Mouse (Mus musculus) limb, embryonic 12.5 days (tissue): ENCODE measurements around the gene Auts2. TPM values are rescaled to one million over a fixed set of nuclear protein-coding genes. Genes with fewer than 3 reads are reported as not detected.

Source experiments
- ATAC-seq: fragments of 200-750 bp; cut with Nextera tagmentation; 2 replicates; pipeline ENCODE4 v1.8.0; 2017; ENCODE audit warnings: low read depth, moderate TSS enrichment; ENCODE audit not compliant: insufficient number of reproducible peaks, insufficient read depth, low FRiP score, low TSS enrichment
- H3K27ac ChIP-seq: fragments of 300-500 bp; sonication (generic); 2 replicates; pipeline ENCODE4 v1.5.1; 2016; ENCODE audit warnings: mild to moderate bottlenecking, moderate library complexity
- H3K27me3 ChIP-seq: fragments of 300-500 bp; sonication (generic); 2 replicates; pipeline ENCODE4 v1.6.1; 2016; ENCODE audit warnings: mild to moderate bottlenecking, moderate library complexity
- H3K36me3 ChIP-seq: fragments of 300-500 bp; sonication (generic); 2 replicates; pipeline ENCODE4 v1.6.1; 2016; ENCODE audit warnings: mild to moderate bottlenecking, moderate library complexity
- H3K4me1 ChIP-seq: fragments of 300-500 bp; sonication (generic); replicated peaks from 2 replicates; pipeline ENCODE4 v1.6.1; 2016
- H3K4me2 ChIP-seq: fragments of 300-500 bp; sonication (generic); 2 replicates; pipeline ENCODE4 v1.6.1; 2016; ENCODE audit warnings: mild to moderate bottlenecking, moderate library complexity
- H3K4me3 ChIP-seq: fragments of 300-500 bp; sonication (generic); replicated peaks from 2 replicates; pipeline ENCODE4 v1.5.1; 2016; ENCODE audit warnings: mild to moderate bottlenecking
- H3K9ac ChIP-seq: fragments of 300-500 bp; sonication (generic); replicated peaks from 2 replicates; pipeline ENCODE4 v1.6.1; 2016; ENCODE audit warnings: mild to moderate bottlenecking, moderate library complexity
- H3K9me3 ChIP-seq: fragments of 300-500 bp; sonication (generic); 2 replicates; pipeline ENCODE4 v1.6.1; 2016; ENCODE audit warnings: mild to moderate bottlenecking, moderate library complexity
- WGBS: fragments of 180-500 bp; shearing (Covaris S2); methylation state at CpG from one replicate; pipeline ENCODE4 v1.1.7; 2016; 5-methylcytosine and 5-hydroxymethylcytosine counted together
- polyA plus RNA-seq: library from polyadenylated mRNA; unstranded; fragments of >200 nt; fragmentation: Nextera tagmentation; extraction: Ambion mirVana; gene quantifications from 2 replicates; pipeline ENCODE4 v1.2.1, GENCODE M21; 2016

Gene Auts2
- polyA plus RNA-seq, 1 experiment from 2014 or later = 66.4 TPM

DNA sequence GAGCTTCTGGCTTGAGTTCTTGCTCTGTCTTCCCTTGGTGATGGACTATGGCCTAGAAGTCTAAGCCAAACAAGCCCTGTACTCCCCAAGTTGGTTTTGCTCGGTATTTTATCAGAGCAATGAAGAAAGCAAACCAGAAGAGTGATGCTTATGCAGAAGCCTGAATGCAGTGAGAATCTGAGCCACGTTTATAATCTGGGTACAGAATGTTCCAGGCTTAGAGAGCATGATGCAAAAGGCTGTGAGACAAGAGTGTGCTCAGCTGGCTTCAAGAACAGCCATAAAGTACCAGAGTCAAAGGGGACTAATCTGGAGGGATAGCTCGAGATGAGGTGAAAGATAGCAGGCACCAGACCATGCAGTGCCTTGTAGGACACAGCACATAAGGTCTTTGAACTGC, 205.5 kb downstream of the Auts2 start:
- no peaks in the 10 kb centered on the region for H3K9me3 ChIP-seq
- ATAC-seq = no peak
- no peak overlapping the region for H3K4me3 ChIP-seq
- H3K27ac ChIP-seq = no peak overlapping the region
- no peaks in the 10 kb centered on the region for H3K27me3 ChIP-seq
- whole genome bisulfite sequencing = 70% methylated on average over 3 of the region's 3 CpGs
- no peak overlapping the region for H3K9ac ChIP-seq
- H3K36me3 ChIP-seq = no peaks in the 10 kb centered on the region
- no peak overlapping the region for H3K4me2 ChIP-seq
- H3K4me1 ChIP-seq = peaks cover 61% of the 10 kb centered on the region

DNA sequence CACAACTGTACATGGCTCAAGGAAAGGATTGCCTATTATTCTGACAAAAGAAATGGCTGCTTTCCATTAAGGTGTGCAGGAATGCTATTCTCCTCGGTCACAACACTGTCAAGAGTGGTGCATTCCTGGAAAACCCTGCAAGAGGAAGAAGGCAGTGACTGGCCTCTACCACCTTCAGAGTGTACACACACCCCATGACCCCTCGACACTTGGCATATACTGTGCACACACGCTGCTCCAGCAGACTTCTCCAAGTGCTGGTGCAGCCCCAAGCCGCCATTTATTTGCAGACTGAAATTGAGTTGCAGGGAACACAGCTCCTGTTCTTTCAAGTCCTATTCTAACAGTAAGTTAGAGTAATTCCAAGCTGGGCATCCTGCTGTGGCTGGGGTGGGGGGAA, 207.4 kb downstream of the Auts2 start:
- 78% methylated on average over 4 of the region's 4 CpGs for WGBS
- H3K27me3 ChIP-seq = no peaks in the 10 kb centered on the region
- no peak overlapping the region for H3K27ac ChIP-seq
- H3K4me3 ChIP-seq = no peak overlapping the region
- H3K9ac ChIP-seq = no peak overlapping the region
- no peak for ATAC-seq
- no peaks in the 10 kb centered on the region for H3K9me3 ChIP-seq
- no peak overlapping the region for H3K4me2 ChIP-seq
- peaks cover 66% of the 10 kb centered on the region for H3K4me1 ChIP-seq
- H3K36me3 ChIP-seq = no peaks in the 10 kb centered on the region

DNA sequence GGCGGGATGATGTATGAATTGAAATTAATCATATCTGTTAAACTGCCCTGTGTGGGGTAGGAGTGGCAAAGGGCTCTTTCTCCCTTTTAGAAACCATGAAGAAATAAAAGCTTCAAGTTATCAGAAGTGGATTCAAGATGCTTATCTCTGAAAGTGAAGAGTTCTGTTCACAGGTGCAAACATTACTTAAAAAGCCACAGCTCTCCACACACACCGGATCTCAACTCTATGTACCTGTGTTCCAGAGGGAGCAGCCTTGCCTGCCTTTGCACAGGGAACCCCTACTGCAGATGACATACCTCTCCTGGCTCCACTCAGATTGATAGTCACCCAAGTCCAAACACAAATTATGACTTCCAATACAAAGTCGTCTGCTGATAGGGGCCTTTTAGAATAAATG, 208.3 kb downstream of the Auts2 start:
- 76% methylated on average over 3 of the region's 3 CpGs for WGBS
- H3K27me3 ChIP-seq = no peaks in the 10 kb centered on the region
- H3K27ac ChIP-seq = no peak overlapping the region
- no peak overlapping the region for H3K4me3 ChIP-seq
- no peaks in the 10 kb centered on the region for H3K9me3 ChIP-seq
- peaks cover 66% of the 10 kb centered on the region for H3K4me1 ChIP-seq
- no peaks in the 10 kb centered on the region for H3K36me3 ChIP-seq
- H3K4me2 ChIP-seq = no peak overlapping the region
- no peak for ATAC-seq
- no peak overlapping the region for H3K9ac ChIP-seq

- peaks cover 66% of the 10 kb centered on the region for H3K4me1 ChIP-seq
- no peaks in the 10 kb centered on the region for H3K36me3 ChIP-seq
- no peak overlapping the region for H3K27ac ChIP-seq
- 29% methylated on average over 2 of the region's 2 CpGs for WGBS
- H3K9ac ChIP-seq = no peak overlapping the region
- no peaks in the 10 kb centered on the region for H3K9me3 ChIP-seq
- H3K4me2 ChIP-seq = no peak overlapping the region
- no peak overlapping the region for H3K4me3 ChIP-seq
- H3K27me3 ChIP-seq = no peaks in the 10 kb centered on the region
- no peak for ATAC-seq
Measured at GRCm38 (mm10) chr5:132333744-132334143, 209.4 kb downstream of the Auts2 start.

DNA sequence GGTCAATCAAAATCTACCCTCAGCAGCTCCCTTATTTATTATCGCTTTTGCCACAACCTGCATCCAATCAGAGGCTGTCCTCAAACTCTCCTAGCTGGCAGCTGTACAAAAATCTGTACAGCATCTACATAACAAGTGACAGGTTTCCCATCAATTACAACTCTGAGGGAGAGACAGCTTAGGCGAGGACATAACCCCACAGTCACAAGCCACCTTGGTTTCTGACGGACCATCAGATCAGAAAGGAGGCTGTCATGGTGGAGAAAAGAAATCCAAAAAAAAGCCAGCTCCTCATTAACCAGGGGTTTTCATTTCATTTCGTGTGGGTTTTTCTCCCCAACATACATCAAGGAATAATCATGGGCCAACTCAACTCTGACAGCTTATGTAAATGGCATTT, 210.6 kb downstream of the Auts2 start:
- no peak overlapping the region for H3K4me2 ChIP-seq
- H3K4me1 ChIP-seq = peaks cover 62% of the 10 kb centered on the region
- no peaks in the 10 kb centered on the region for H3K36me3 ChIP-seq
- H3K27ac ChIP-seq = no peak overlapping the region
- H3K4me3 ChIP-seq = no peak overlapping the region
- 37% methylated on average over 4 of the region's 4 CpGs for WGBS
- no peak for ATAC-seq
- no peak overlapping the region for H3K9ac ChIP-seq
- no peaks in the 10 kb centered on the region for H3K9me3 ChIP-seq
- no peaks in the 10 kb centered on the region for H3K27me3 ChIP-seq

GRCm38 (mm10) chr5:132329171-132329936, 213.8 kb downstream of the Auts2 start:
- ATAC-seq = no peak
- Histone ChIP-seq H3K36me3 (no peaks in the 10 kb centered on the region), H3K9ac (no peak overlapping the region), H3K27ac (no peak overlapping the region), H3K9me3 (no peaks in the 10 kb centered on the region), H3K4me1 (peaks cover 48% of the 10 kb centered on the region), H3K4me3 (no peak overlapping the region), H3K27me3 (no peaks in the 10 kb centered on the region), H3K4me2 (no peak overlapping the region)
- 57% methylated on average over 3 of the region's 3 CpGs for WGBS

- no peak for ATAC-seq
- Histone ChIP-seq H3K4me2 (no peak overlapping the region), H3K9me3 (no peaks in the 10 kb centered on the region), H3K4me3 (no peak overlapping the region), H3K4me1 (peaks cover 36% of the 10 kb centered on the region), H3K27ac (no peak overlapping the region), H3K36me3 (0 out of 2 replicates have a peak, but pooled peaks cover 6% of the 10 kb centered on the region), H3K9ac (no peak overlapping the region), H3K27me3 (no peaks in the 10 kb centered on the region)
- WGBS = 58% methylated on average over 6 of the region's 6 CpGs
Measured at GRCm38 (mm10) chr5:132324246-132324883, 218.8 kb downstream of the Auts2 start.

GRCm38 (mm10) chr5:132323608-132324007, 219.5 kb downstream of the Auts2 start:
- Histone ChIP-seq H3K9me3 (no peaks in the 10 kb centered on the region), H3K4me3 (no peak overlapping the region), H3K9ac (no peak overlapping the region), H3K27ac (no peak overlapping the region), H3K4me1 (peaks cover 30% of the 10 kb centered on the region), H3K36me3 (0 out of 2 replicates have a peak, but pooled peaks cover 6% of the 10 kb centered on the region), H3K4me2 (no peak overlapping the region), H3K27me3 (no peaks in the 10 kb centered on the region)
- WGBS = 95% methylated on average over 4 of the region's 4 CpGs
- no peak for ATAC-seq

DNA sequence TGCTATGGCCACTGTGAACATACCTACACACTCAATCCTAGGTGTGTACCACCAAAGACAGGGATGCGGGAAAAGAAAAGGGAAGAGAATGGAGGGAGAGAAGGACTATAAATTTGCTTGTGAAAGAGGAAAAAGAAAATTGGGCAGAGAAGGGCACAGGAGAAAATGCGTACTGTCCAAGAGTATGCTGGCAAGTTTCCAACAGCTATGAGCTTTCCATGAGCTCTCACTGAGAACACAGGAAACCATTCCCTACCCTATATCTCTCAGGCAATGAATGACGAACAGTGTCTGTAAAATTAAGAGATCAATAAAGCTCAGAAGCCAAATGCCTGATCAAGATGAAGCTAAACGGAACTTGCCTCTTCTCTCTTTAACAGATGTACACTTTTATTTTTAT, 220.2 kb downstream of the Auts2 start:
- Histone ChIP-seq H3K27ac (no peak overlapping the region), H3K27me3 (no peaks in the 10 kb centered on the region), H3K9me3 (no peaks in the 10 kb centered on the region), H3K4me1 (peaks cover 30% of the 10 kb centered on the region), H3K4me3 (no peak overlapping the region), H3K4me2 (no peak overlapping the region), H3K36me3 (0 out of 2 replicates have a peak, but pooled peaks cover 6% of the 10 kb centered on the region), H3K9ac (no peak overlapping the region)
- no peak for ATAC-seq
- 74% methylated on average over 4 of the region's 4 CpGs for WGBS

GRCm38 (mm10) chr5:132318026-132318765, 224.9 kb downstream of the Auts2 start:
- no peak overlapping the region for H3K4me3 ChIP-seq
- no peaks in the 10 kb centered on the region for H3K9me3 ChIP-seq
- ATAC-seq = no peak
- no peak overlapping the region for H3K4me2 ChIP-seq
- no peaks in the 10 kb centered on the region for H3K27me3 ChIP-seq
- peaks cover 6% of the 10 kb centered on the region; the same call in 1 of the 2 replicates for H3K4me1 ChIP-seq
- H3K36me3 ChIP-seq = 0 out of 2 replicates have a peak, but pooled peaks cover 6% of the 10 kb centered on the region
- no peak overlapping the region for H3K9ac ChIP-seq
- H3K27ac ChIP-seq = no peak overlapping the region
- 84% methylated on average over 9 of the region's 9 CpGs for WGBS

DNA sequence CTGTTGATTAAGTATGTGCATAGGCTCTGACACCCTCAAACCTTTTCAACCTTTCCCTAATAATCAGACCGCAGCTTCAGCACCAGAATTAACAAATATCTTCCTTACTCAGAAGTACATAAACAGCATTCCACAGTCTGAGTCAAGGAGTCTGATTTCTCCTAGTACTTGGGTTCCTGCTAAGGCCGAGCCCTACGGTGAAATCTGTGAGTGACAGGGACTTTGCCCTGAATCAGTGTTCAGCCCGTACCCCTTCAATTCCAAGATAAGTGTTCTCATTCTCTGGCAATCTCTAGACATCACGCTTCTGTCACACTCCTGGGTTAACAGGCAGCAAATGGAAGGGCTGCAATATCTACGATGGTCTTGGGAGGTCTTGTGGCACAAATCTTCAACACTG, 226.2 kb downstream of the Auts2 start:
- ATAC-seq = no peak
- H3K36me3 ChIP-seq = 0 out of 2 replicates have a peak, but pooled peaks cover 6% of the 10 kb centered on the region
- H3K9ac ChIP-seq = no peak overlapping the region
- H3K27ac ChIP-seq = no peak overlapping the region
- 79% methylated on average over 6 of the region's 6 CpGs for WGBS
- H3K27me3 ChIP-seq = no peaks in the 10 kb centered on the region
- H3K4me2 ChIP-seq = no peak overlapping the region
- H3K9me3 ChIP-seq = no peaks in the 10 kb centered on the region
- H3K4me3 ChIP-seq = no peak overlapping the region
- no peaks in the 10 kb centered on the region; the same call in 1 of the 2 replicates for H3K4me1 ChIP-seq
